Mouse (Mus musculus) cerebellum, adult (tissue): Measurements from ENCODE around the gene Snx33.

ENCODE experiments used
- ATAC-seq: cut with Nextera tagmentation; 2 replicates; pipeline ENCODE4 v1.9.2; 2017; ENCODE audit warnings: mild to moderate bottlenecking, moderate library complexity, mixed read lengths; ENCODE audit not compliant: insufficient number of reproducible peaks, low FRiP score, low TSS enrichment

The Snx33 gene

GRCm38 (mm10) chr9:56893313-56893712 is 34.9 kb downstream of the Snx33 start:
- ATAC-seq: no peak

GRCm38 (mm10) chr9:56892111-56892510 is 36.1 kb downstream of the Snx33 start:
- no peak for ATAC-seq

- peak; percentile 11; the same call in 1 of the 2 replicates for ATAC-seq
Observed at GRCm38 (mm10) chr9:56891517-56892011, 36.6 kb downstream of the Snx33 start.

- no peak for ATAC-seq
Observed at GRCm38 (mm10) chr9:56890522-56891250, 37.5 kb downstream of the Snx33 start.

- peak; percentile 65; the same call in 1 of the 2 replicates for ATAC-seq
Observed at GRCm38 (mm10) chr9:56889817-56890216, 38.4 kb downstream of the Snx33 start.

GRCm38 (mm10) chr9:56887581-56887980 is 40.6 kb downstream of the Snx33 start:
- no peak for ATAC-seq

- ATAC-seq: no peak
Observed at GRCm38 (mm10) chr9:56886601-56887000, 41.6 kb downstream of the Snx33 start.

- ATAC-seq: no peak
Observed at GRCm38 (mm10) chr9:56886113-56886512, 42.1 kb downstream of the Snx33 start.

- ATAC-seq: no peak
Observed at GRCm38 (mm10) chr9:56884328-56884727, 43.8 kb downstream of the Snx33 start.

- no peak for ATAC-seq
Observed at GRCm38 (mm10) chr9:56883470-56883869, 44.7 kb downstream of the Snx33 start.

GRCm38 (mm10) chr9:56882818-56883217 is 45.4 kb downstream of the Snx33 start:
- ATAC-seq: no peak

- ATAC-seq: no peak
Observed at GRCm38 (mm10) chr9:56882283-56882682, 45.9 kb downstream of the Snx33 start.

GRCm38 (mm10) chr9:56881539-56882082 is 46.6 kb downstream of the Snx33 start:
- ATAC-seq: no peak

- ATAC-seq: no peak
Observed at GRCm38 (mm10) chr9:56880790-56881189, 47.4 kb downstream of the Snx33 start.

GRCm38 (mm10) chr9:56877284-56877683 is 50.9 kb downstream of the Snx33 start:
- no peak for ATAC-seq

- ATAC-seq: no peak
Observed at GRCm38 (mm10) chr9:56876784-56877183, 51.4 kb downstream of the Snx33 start.

- ATAC-seq: no peak
Observed at GRCm38 (mm10) chr9:56873097-56873496, 55.1 kb downstream of the Snx33 start.

- ATAC-seq: no peak
Observed at GRCm38 (mm10) chr9:56872105-56872903, 55.9 kb downstream of the Snx33 start.

GRCm38 (mm10) chr9:56871191-56871590 is 57.0 kb downstream of the Snx33 start:
- no peak for ATAC-seq

- no peak for ATAC-seq
Observed at GRCm38 (mm10) chr9:56870778-56871177, 57.4 kb downstream of the Snx33 start.

GRCm38 (mm10) chr9:56869552-56869951 is 58.6 kb downstream of the Snx33 start:
- ATAC-seq: no peak
